Mouse (Mus musculus) liver, embryonic 14.5 days (tissue): ENCODE measurements at regions not wholly inside any gene's neighbourhood (a gene's known extent, or its start where the extent isn't known, plus 50 kb on each side); places are given as distances from the start of the nearest gene placed in this dataset.
A peak's percentile ranks its signal among the peaks of the same experiment; 100 is the strongest.

Experiments
- ATAC-seq: fragments of 200-750 bp; cut with Nextera tagmentation; 2 replicates; pipeline ENCODE4 v1.8.0; 2017; ENCODE audit warnings: moderate number of reproducible peaks, mild to moderate bottlenecking, moderate library complexity; ENCODE audit not compliant: insufficient read depth
- DNase-seq, 3 experiments: peaks; one replicate each; pipeline ENCODE4 v3.0.0-alpha.2; 2012 to 2013; ENCODE audit warnings: low read depth in 3 of 3, low spot score in 3 of 3
- H3K27ac ChIP-seq: fragments of 300-500 bp; sonication (generic); 2 replicates; pipeline ENCODE4 v1.5.1; 2014; ENCODE audit warnings: moderate library complexity, mild to moderate bottlenecking, control low read depth, inconsistent platforms
- H3K27me3 ChIP-seq: fragments of 300-500 bp; sonication (generic); 2 replicates; pipeline ENCODE4 v1.6.1; 2014; ENCODE audit warnings: mild to moderate bottlenecking, low read length, moderate library complexity; ENCODE audit not compliant: control insufficient read depth, insufficient read depth
- H3K36me3 ChIP-seq: fragments of 300-500 bp; sonication (generic); replicated peaks from 2 replicates; pipeline ENCODE4 v1.6.1; 2014; ENCODE audit warnings: low read depth; ENCODE audit not compliant: control insufficient read depth, insufficient read depth
- H3K4me1 ChIP-seq, 2 experiments: fragments of 200-500 bp in 1 of 2; fragments of 300-500 bp in 1 of 2; sonication (generic) in 1 of 2; replicated peaks; 2 replicates each; pipeline ENCODE4 v1.6.1; 2012 to 2014; ENCODE audit warnings: antibody characterized with exemption in 1 of 2, inconsistent platforms in 1 of 2, low read length in 1 of 2; ENCODE audit not compliant: control insufficient read depth in 2 of 2, insufficient read depth in 2 of 2
- H3K4me2 ChIP-seq: fragments of 300-500 bp; sonication (generic); 2 replicates; pipeline ENCODE4 v1.6.1; 2014; ENCODE audit warnings: low read depth, mild to moderate bottlenecking, control low read depth, moderate library complexity
- H3K4me3 ChIP-seq, 2 experiments: fragments of 200-500 bp in 1 of 2; fragments of 300-500 bp in 1 of 2; sonication (generic) in 1 of 2; 2 replicates each; pipeline ENCODE4 v1.5.1; 2012 to 2014; ENCODE audit warnings: low read depth in 2 of 2, low read length in 2 of 2, mild to moderate bottlenecking in 2 of 2, control low read depth in 1 of 2, inconsistent platforms in 1 of 2, moderate library complexity in 1 of 2; ENCODE audit not compliant: insufficient read depth in 1 of 2
- H3K9ac ChIP-seq: fragments of 300-500 bp; sonication (generic); replicated peaks from 2 replicates; pipeline ENCODE4 v1.6.1; 2014; ENCODE audit warnings: mild to moderate bottlenecking, control low read depth, moderate library complexity
- H3K9me3 ChIP-seq: fragments of 300-500 bp; sonication (generic); 2 replicates; pipeline ENCODE4 v1.6.1; 2016; ENCODE audit warnings: low read length, mixed read lengths; ENCODE audit not compliant: control insufficient read depth
- CTCF ChIP-seq: IDR thresholded peaks from 2 replicates; pipeline ENCODE4 v1.5.1; 2016; ENCODE audit warnings: antibody characterized with exemption, low read depth, control low read depth
- EP300 ChIP-seq: IDR thresholded peaks from 2 replicates; pipeline ENCODE4 v1.6.1; 2016; ENCODE audit warnings: antibody characterized with exemption, low read depth
- WGBS: fragments of 180-500 bp; shearing (Covaris S2); extraction: QIAGEN DNeasy Blood & Tissue Kit; methylation state at CpG from one replicate; pipeline ENCODE4 v1.1.7; 2014; ENCODE audit not compliant: insufficient replicate concordance; 5-methylcytosine and 5-hydroxymethylcytosine counted together

DNA sequence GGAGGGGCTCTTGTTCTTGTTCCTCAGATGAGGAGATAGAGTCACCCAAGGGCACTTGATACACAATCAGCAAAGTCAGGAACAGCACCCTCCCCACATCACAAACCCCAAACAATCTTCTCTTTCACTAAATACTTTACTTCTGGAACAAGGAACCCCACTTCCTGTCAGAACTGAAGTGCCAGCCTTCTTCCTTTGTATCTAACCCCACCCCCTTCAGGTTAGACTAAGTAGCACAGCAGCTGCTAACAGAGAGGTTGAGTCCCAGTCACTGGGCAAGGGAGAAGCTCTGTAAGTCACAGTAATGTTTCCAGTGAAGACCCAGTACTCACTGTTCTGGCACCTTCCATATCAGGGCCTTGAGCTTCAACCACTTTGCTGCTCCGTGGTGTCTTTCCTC is 131.9 kb downstream of the Cct6b start:
- Histone ChIP-seq H3K27me3 (no peaks in the 10 kb centered on the region), H3K36me3 (no peaks in the 10 kb centered on the region), H3K27ac (no peak overlapping the region), H3K4me2 (no peak overlapping the region), H3K9ac (no peak overlapping the region), H3K4me1 (no peaks in the 10 kb centered on the region), H3K9me3 (no peaks in the 10 kb centered on the region), H3K4me3 (no peak overlapping the region)
- TF ChIP-seq CTCF (no peak), EP300 (no peak)
- WGBS = 67% methylated on average over 1 of the region's 1 CpGs
- ATAC-seq (no peak), DNase-seq (no peak)

- Histone ChIP-seq H3K27ac (no peak overlapping the region), H3K9me3 (no peaks in the 10 kb centered on the region), H3K9ac (no peak overlapping the region), H3K4me1 (no peaks in the 10 kb centered on the region), H3K4me3 (no peak overlapping the region), H3K4me2 (no peak overlapping the region), H3K27me3 (no peaks in the 10 kb centered on the region), H3K36me3 (no peaks in the 10 kb centered on the region)
- no peak for DNase-seq
- TF ChIP-seq EP300 (no peak), CTCF (no peak)
- no peak for ATAC-seq
- WGBS = 22% methylated on average over 4 of the region's 4 CpGs
These were observed 132.7 kb downstream of the Cct6b start for GRCm38 (mm10) chr11:82631387-82631786.

DNA sequence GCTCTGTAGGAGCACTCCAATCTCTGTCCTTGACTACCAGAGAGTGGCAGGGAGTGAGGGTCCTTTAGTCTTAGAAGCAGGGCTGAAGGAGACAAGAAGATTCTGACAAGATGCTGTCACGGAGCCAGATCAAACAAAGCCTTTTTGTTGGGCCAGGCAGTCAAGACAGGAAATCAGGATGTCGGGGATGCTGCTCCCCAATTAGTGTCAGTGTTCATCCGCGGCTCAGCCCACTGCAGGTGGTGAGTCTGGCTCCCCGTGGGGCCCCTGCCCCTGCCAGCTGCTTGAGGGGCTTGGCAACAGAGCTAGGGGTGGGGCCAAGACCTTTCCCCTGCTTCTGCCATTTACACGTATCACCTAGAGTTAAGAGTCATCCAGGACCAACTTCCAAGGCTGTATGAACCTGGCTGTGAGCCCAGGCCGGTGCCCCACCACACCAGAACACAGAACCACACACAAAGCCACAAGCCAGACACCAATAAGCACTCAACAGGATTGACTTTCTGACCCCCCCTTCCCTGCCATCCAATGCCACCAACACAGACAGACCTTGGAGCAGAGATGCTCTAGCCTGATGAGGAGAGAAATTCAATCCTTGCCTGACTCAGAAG is 137.5 kb downstream of the Cct6b start:
- TF ChIP-seq CTCF (no peak), EP300 (no peak)
- H3K27ac ChIP-seq = no peak overlapping the region
- no peak overlapping the region for H3K9ac ChIP-seq
- ATAC-seq (no peak), DNase-seq (no peak)
- H3K36me3 ChIP-seq = no peaks in the 10 kb centered on the region
- H3K27me3 ChIP-seq = no peaks in the 10 kb centered on the region
- H3K4me2 ChIP-seq = no peak overlapping the region
- no peaks in the 10 kb centered on the region for H3K4me1 ChIP-seq
- no peak overlapping the region for H3K4me3 ChIP-seq
- WGBS = 40% methylated on average over 7 of the region's 7 CpGs
- H3K9me3 ChIP-seq = no peaks in the 10 kb centered on the region

- DNase-seq (no peak), ATAC-seq (no peak)
- H3K9me3 ChIP-seq = no peaks in the 10 kb centered on the region
- H3K9ac ChIP-seq = no peak overlapping the region
- H3K4me2 ChIP-seq = no peak overlapping the region
- H3K27ac ChIP-seq = no peak overlapping the region
- TF ChIP-seq CTCF (no peak), EP300 (no peak)
- H3K27me3 ChIP-seq = no peaks in the 10 kb centered on the region
- 78% methylated on average over 10 of the region's 10 CpGs for WGBS
- H3K4me3 ChIP-seq = no peak overlapping the region
- no peaks in the 10 kb centered on the region for H3K4me1 ChIP-seq
- H3K36me3 ChIP-seq = no peaks in the 10 kb centered on the region
These were observed 143.1 kb downstream of the Cct6b start for GRCm38 (mm10) chr11:82621061-82621460.

GRCm38 (mm10) chr11:82619418-82619817 is 144.7 kb downstream of the Cct6b start:
- H3K27me3 ChIP-seq = no peaks in the 10 kb centered on the region
- ATAC-seq = no peak
- H3K36me3 ChIP-seq = no peaks in the 10 kb centered on the region
- no peaks in the 10 kb centered on the region for H3K4me1 ChIP-seq
- H3K9ac ChIP-seq = no peak overlapping the region
- 26% methylated on average over 2 of the region's 2 CpGs for WGBS
- no peak overlapping the region for H3K4me2 ChIP-seq
- H3K4me3 ChIP-seq = no peak overlapping the region
- H3K9me3 ChIP-seq = no peaks in the 10 kb centered on the region
- TF ChIP-seq CTCF = peak; percentile 68
- no peak for TF ChIP-seq EP300
- H3K27ac ChIP-seq = no peak overlapping the region
- DNase-seq = no peak
